Mouse (Mus musculus): ENCODE results near the gene Arhgef25.

The Arhgef25 gene

DNA sequence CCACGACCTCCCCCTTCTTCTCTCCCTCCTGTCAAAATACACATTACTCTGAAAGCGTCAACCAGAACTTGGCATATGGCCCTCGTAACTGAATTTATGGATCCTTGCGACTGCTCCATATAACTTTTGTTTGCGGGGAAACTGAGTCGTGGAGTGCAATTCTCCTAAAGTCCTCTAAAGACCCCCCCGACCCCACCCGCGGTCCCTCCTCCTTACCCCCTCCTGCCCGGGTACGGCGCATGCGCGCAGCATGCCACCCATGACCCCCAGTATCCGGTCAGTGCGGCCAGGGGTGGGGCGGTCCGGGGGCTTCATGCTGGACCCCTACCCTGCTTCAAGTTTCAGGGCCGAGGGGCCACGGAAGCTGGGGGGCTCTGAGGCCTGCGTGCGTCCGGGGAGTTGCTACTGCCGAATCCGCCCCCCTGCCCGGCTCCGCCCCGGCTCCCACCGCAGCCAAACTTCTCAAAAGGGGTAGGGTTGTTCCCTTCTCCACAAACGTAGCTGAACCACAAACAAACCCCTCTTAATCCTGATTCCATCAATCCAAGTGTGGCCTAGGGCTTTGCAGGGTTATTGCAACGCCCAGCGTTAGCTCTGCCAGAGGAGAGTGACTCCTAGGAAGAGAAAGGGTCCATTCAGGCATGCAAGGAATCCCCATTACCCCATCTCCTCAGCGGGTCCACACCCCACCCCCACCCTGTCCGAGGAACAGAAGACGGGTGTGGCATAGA, at the start of gene Arhgef25:
Gene Arhgef25, minus strand, starts transcription at position 433 of the 731 bp plus-strand sequence.
- no peak for ATAC-seq (ENCODE audit: insufficient number of reproducible peaks, low FRiP score, low TSS enrichment)

DNA sequence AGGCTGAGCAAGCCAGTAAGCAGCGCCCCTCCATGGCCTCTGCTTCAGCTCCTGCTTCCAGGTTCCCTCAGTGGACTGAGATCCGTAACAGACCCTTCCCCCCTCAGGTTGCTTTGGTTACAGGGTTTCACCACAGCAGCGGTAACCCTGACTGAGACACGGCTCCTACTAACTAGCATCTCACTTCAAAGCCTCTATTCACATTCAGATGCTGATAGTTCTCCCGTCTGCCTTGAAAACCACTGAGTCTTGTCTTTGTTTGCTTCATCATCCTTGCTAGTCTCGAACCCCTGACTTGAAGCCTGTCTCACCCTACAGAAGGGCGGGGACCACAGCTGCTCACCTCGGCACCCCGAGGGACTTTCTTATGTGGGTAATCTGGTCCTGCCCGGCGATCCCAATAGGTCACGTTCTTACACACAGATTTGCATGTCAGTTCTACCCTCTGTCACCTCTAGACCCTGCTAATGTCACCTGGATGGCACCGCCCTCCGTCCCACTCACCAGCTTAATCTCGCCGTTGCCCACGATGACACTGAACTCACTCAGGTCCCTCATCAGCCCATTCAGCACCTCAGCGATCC, 48.5 kb upstream of the Arhgef25 start:
- no peak for ATAC-seq (ENCODE audit: insufficient number of reproducible peaks, low FRiP score, low TSS enrichment)

DNA sequence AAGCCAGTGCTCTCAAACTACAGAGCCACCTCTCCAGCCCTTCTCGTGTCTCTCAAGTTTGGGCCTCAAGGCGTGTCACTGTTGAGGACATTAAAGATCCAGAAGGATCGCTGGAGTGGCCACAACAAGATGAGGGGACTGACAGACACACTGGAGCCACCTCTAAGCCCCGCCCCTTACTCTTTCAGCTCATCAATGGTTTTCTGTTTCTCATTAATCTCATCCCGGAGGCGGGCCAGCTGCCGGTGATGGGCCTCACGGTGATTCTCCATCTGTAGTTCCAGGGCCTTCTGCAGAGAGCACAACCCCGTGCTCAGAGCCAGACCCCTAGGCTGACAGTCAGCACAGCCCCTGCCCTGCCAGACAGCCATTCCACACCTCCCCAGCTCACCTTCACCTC, 46.7 kb upstream of the Arhgef25 start:
- ATAC-seq (ENCODE audit: insufficient number of reproducible peaks, low FRiP score, low TSS enrichment): no peak

DNA sequence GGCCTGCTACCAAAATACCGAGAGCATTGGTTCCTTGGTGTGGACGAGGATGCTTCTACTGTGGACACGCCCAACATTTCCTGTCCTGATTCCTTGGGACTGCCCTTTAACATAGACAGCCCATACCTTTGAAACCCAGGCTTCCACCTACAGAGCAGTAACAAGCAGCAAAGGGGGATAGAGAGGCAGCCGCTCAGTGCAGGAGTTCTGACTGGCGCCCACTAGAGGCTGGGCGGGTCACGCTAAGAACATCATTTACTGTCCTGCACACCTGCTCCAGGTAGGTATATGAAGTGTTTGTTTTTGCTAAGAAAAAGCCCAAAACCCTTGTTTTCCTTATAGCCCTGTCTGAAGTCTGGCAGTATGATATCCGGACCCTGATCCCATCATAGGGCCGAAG, 43.3 kb upstream of the Arhgef25 start:
- no peak for ATAC-seq (ENCODE audit: insufficient number of reproducible peaks, low FRiP score, low TSS enrichment)

DNA sequence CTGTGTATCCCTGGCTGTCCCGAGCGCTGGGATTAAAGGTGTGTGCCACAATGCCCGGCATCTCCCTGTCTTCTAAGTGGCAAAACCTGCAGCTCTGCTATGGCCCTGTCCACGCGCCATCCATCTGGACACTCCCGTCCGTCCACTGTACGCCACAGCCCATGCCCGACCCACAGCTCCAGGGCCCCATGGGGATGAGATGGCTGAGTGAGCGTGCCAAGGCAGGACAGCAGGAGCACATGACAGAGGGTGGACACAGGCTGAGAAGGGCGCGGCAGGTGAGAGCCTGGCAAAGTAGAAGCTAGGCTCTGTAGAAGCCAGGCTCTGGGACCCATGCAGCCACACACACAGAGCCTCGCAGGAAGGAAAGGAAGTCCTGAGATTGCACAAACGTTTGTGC, 41.9 kb upstream of the Arhgef25 start:
- ATAC-seq (ENCODE audit: insufficient number of reproducible peaks, low FRiP score, low TSS enrichment): peak; percentile 49; the same call in 1 of the 2 replicates

DNA sequence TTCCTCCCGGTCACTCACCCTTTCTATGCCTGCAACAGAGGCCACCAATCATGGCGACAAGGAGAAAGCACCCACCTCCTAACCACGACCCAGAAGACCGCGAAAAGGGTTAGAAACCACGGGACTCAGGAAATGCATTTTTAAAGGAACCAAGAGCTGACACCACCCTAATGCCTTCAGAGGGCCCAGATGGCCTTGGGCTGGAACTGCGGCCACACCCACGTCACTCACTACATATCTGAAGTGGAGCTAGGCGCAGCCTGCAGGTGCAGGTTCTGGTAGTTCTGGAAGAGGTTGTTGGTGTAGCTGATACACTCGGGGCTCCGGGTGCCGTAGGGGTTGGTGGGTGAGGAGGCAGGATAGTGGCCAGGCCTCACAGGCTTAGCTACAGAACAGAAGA, 40.8 kb upstream of the Arhgef25 start:
- ATAC-seq (ENCODE audit: insufficient number of reproducible peaks, low FRiP score, low TSS enrichment): no peak

DNA sequence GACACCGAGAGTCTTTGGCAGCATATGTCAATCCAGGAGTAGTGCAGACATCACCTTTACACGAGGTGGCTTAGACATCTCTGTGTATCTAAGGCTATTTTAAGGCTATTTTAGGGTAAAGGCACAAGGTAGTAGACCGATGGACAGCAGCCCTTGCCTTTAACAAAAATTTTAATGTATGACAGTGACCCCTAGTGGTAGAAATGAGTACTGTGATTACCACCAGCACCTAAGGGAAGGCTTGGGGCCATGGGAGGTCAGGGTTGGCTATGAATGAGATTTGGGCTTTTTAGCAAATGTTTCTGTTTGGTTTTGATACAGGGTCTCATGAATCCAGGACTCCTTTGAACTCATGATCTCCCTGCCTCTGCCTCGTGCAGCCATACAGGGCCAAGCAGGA, 39.0 kb upstream of the Arhgef25 start:
- peak; percentile 56; the same call in 1 of the 2 replicates for ATAC-seq (ENCODE audit: insufficient number of reproducible peaks, low FRiP score, low TSS enrichment)

DNA sequence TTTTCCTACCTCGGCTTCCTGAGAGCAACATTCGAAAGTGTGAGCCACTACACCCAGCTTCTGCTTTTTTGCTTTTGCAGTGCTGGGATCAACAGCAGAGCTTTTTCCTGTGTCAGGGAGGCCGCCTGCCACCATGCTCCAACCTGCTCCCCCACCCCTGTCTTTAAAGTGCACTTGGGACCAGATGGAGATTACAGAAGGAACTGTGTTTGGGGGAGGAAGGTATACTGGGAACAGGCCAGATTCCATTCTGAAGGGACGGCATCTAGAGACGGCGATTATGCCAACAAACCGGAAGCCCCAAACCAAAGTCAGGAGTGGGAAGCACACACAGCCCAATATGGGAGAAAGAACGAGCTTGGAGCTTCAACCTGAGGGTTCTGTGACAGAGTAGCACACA, 37.3 kb upstream of the Arhgef25 start:
- no peak for ATAC-seq (ENCODE audit: insufficient number of reproducible peaks, low FRiP score, low TSS enrichment)

DNA sequence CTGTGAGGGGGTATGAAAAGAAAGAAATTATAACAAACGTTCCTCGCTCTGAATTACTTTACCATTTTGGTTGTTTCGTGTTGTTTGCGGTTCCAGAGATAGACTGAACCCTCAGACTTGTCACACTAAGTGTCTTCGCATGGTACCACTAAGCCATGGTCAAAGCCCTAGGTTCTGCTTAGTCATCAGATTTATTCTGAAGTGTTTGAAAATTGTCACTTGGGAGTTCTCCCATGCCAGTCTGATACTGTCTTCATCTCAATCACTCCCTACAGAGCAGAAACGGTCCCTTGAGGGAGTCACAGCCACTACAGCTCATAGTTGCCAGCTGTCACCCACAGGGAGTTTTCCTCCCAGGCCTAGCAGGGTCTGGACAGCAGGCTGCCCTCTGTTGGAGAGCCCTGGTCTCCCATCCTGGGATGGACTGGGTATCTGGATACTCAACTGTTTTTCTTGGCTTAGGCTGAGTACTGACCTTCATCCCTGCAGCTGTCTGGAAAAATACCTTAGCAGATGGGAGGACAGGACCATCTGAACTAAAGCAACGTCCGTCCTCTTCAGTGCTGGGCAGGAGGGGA, 36.5 kb upstream of the Arhgef25 start:
- ATAC-seq (ENCODE audit: insufficient number of reproducible peaks, low FRiP score, low TSS enrichment): no peak

DNA sequence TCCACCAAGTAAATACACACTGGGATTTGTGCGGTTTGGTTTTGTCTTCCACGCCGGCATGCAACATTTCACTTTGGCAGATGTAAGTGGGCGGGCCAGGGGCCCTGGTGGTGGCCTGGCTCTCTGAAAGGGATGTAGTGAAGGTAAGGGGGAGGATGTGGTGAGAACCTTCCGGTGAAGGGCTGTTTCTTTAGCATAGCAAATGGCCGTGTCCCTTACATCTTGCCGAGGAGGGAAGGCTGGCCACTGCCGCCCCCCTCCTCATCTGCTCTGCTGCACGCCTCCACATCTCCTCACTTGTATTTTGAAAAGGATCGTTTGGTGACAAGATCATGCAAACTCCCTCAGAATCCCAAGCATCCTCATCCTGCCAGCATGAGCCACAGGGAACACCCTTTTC, 35.8 kb upstream of the Arhgef25 start:
- ATAC-seq (ENCODE audit: insufficient number of reproducible peaks, low FRiP score, low TSS enrichment): no peak

DNA sequence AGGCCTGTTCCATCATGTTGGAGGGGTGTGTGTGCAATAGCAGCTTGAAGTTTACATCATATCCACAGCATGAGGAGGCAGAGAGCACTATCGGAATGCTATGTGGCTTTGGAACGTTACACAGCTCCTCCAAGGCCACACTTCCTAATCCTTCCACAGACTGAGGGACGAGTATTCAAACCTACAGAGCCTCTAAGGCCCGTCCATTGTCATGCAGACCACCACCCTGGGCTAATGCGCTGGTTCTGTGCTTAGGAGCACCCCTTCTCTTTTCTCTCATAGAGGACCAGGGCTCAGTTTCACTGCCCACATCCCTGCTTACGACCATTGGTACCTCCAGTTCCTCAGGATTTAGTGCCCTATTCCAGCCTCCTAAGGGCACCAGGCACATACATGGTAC, 35.3 kb upstream of the Arhgef25 start:
- ATAC-seq (ENCODE audit: insufficient number of reproducible peaks, low FRiP score, low TSS enrichment): no peak

DNA sequence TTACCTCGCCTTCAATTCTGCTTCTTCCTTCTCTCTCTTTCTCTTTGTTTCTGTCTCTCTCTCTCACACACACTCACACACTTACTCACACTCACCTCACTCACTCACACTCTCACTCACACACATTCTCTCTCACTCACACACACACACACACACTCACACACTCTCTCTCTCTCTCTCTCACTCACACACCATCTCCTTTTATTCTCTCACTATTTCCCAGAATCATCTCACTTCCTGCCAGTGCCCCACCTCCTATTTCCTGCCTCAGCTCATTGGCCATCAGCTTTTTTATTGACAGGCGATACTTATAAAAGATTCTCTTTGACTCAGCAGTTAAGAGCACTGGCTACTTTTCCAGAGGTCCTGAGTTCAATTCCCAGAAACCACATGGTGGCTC, 28.5 kb upstream of the Arhgef25 start:
- no peak for ATAC-seq (ENCODE audit: insufficient number of reproducible peaks, low FRiP score, low TSS enrichment)

DNA sequence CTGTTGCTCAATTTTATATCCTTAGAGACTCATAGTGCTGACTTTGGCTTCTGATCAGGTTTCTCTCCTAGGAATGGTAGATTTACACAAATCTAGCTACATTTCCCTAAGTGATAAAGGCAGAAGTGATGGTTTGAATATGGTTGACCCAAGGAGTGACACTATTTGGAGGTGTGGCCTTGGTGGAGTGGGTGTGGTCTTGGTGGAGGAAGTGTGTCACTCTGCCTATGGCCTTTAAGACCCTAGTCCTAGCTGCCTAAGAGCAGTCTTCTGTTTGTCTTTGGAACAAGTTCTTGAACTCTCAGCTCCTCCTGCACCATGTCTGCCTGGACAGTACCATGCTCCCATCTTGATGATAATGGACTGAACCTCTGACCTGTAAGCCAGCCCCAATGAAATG, 27.3 kb upstream of the Arhgef25 start:
- no peak for ATAC-seq (ENCODE audit: insufficient number of reproducible peaks, low FRiP score, low TSS enrichment)

DNA sequence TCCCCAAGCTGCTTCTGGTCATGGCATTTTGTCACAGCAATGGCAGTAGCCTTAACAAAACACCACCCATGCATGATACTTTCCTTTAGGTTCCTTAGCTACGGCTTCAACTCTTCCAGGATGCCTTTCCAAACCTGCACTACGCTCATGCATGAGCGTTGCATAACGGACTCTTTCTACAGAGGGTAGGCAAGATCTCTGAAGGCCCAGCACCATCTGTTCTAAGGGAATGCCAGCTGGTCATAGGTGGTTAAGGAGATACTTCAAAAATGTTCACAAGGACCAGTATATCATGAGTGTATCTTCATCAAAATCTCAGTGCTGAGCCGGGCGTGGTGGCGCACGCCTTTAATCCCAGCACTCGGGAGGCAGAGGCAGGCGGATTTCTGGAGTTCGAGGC, 26.6 kb upstream of the Arhgef25 start:
- ATAC-seq (ENCODE audit: insufficient number of reproducible peaks, low FRiP score, low TSS enrichment): no peak

DNA sequence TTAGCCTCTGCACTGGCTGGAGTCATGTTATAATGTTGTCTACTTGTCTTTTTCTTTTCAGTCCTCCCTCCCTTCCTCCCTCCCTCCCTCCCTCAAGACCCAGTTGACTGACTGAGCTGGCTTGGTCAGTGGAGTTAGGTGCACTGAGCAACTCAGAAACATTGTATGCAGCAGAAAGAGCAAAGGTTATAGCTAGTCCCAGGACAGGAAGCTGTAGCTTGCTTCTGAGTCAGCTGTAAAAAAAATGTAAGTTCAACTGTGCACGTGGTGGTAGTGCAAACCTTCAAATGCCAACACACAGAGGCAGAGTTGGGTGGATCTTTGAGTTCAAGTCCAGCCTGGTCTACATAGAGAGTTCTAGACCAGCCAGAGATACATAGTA, 24.5 kb upstream of the Arhgef25 start:
- no peak for ATAC-seq (ENCODE audit: insufficient number of reproducible peaks, low FRiP score, low TSS enrichment)

DNA sequence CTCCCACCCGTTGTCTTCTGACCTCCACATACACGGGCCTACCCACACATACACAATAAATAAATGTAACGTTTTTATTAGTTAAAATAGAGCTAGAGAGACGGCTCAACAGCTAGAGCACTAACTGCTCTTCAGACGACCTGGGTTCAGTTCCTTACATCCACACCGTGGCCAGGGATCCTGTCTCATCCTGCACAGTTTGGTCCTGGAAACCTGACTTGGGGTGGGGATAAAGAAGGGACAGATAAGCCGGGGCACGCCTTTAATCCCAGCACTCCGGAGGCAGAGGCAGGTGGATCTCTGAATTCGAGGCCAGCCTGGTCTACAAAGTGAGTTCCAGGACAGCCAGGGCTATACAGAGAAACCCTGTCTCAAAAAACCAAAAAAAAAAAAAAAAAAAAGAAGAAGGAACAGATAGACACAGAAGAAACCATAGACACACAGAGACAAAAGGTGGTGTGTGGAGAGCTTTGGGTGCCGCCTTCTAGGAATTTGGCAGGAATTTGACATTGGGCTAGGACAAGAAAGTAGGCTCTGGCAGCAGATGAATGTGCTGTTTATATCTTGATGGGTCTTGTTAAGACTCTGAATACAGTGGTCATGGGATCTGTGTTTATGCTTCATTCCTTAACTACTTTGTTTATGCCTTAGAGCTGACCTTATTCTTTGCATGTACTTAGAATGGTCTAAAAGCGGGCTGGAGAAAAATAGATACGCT, 24.0 kb upstream of the Arhgef25 start:
- no peak for ATAC-seq (ENCODE audit: insufficient number of reproducible peaks, low FRiP score, low TSS enrichment)

DNA sequence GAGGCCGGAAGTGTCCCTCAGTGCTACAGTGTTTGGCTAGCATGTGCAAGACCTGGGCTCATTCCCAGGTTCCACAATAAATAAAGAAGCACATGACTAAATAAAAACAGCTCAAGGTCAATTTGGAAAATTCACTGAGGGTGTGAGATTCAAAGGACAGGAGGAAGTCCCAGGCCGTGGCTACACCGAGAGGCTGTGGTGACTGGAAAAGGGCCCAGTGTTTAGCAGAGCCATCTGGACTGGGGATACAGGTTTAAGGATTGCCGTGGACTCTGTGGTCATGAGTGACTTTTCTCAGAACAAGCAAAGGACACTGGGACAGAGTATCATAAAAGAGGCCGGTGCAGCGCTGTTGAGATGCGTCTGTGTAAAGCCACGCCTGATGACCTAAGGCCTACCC, 23.4 kb upstream of the Arhgef25 start:
- no peak for ATAC-seq (ENCODE audit: insufficient number of reproducible peaks, low FRiP score, low TSS enrichment)

DNA sequence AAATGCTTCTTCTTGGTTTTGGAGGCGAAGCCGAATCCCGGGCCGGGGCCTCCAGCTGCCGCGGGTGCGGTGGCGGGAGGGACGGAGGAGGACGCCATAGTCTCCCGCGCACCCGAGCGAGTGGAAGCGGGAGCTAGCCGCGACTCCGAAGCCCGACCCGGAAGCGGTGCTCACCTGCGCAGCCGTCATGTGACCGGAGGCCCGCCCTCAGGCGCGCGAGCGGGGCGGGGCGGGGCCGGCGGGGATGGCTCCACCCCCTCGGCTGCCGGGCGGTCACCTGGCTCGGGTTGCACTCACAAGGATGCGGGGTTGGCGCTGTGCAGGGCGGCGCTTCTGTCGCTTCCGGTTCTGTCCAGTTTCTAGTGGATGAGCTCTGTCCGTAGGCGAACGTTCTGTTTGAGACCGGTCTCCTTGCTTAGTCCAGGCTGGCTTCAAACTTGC, 21.6 kb upstream of the Arhgef25 start, which contains the start of gene Pip4k2c:
Gene Pip4k2c, minus strand, starts transcription at position 172 of the 441 bp plus-strand sequence.
- ATAC-seq (ENCODE audit: insufficient number of reproducible peaks, low FRiP score, low TSS enrichment): peak; percentile 85

DNA sequence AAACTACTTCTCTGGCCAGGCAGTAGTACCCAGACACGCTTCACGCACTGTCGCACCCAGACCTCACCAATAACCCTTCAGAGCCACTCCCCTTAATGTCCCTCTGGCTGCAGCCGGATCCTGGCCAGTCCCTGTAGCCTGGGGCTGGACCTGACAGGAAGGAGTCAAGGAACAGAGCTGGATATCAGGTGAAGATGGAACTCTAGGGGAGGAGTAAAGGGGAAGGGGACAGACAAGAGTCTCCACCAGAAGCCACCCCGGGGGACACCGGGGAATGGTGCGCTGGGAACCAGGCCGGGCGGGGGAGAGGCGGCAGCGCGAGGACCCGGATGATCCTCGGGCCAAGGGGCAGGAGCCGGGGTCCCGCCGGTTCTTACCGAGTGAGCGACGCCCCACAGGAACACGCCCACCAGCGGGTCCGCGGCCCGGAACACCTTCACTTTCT, 21.1 kb upstream of the Arhgef25 start:
- ATAC-seq (ENCODE audit: insufficient number of reproducible peaks, low FRiP score, low TSS enrichment): peak; percentile 28; the same call in 1 of the 2 replicates

DNA sequence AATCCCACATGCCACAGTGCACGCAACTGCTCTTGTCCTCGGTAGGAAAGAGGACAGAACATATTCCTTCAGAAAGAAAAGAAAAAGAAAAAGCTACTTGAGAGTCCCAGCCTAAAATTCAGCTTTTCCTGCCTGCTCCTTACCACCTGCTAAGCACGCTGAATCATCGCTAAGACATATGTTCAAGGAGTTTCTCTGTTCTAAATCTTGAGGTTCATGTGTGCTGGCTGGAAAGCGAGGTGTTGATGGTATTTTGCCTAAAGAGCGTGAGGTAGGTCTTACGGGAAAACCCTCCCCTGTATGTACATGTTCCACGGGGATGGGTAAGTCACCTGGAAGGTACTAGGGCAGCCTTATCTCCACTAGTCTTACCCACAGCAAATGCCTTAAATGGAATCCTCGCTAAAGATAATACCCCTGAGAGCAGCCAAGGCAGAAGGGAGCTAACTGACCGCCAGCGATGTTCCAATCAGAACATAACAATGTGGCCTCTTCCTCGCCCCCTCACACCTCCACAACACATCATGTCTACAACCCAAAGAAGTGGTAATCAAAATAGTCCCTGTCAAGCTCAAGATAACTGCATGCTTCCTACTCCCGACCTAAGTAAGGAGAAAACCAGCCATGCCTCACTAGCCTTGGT, 20.2 kb upstream of the Arhgef25 start:
- no peak for ATAC-seq (ENCODE audit: insufficient number of reproducible peaks, low FRiP score, low TSS enrichment)

DNA sequence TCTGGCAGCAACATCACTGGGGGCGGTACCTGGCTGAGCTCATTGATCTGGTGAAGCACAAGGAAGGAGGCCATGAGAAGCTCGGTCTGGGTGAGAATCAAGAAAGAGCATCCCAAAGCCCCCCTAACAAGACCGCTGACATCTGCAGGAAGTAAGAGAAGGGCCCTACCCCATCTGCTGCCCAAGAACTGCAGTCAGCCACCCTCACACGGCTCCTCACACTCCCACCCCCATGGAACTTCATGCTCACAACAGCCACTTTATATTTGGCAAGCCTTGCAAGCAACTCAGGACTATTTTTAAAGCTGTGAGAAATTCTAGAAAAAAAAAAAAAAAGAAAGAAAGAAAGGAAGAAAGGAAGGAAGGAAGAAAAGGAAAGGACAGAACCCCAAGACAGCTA, 19.0 kb upstream of the Arhgef25 start:
- ATAC-seq (ENCODE audit: insufficient number of reproducible peaks, low FRiP score, low TSS enrichment): no peak
